Mouse (Mus musculus) lung, postnatal 36 days (tissue): ENCODE data around the gene Gp1bb.
A peak's percentile ranks its signal among the peaks of the same experiment; 100 is the strongest.

Experiments
- DNase-seq: peaks from one replicate; pipeline ENCODE4 v3.0.0; 2022; ENCODE audit warnings: mixed read lengths

Gp1bb gene

DNA sequence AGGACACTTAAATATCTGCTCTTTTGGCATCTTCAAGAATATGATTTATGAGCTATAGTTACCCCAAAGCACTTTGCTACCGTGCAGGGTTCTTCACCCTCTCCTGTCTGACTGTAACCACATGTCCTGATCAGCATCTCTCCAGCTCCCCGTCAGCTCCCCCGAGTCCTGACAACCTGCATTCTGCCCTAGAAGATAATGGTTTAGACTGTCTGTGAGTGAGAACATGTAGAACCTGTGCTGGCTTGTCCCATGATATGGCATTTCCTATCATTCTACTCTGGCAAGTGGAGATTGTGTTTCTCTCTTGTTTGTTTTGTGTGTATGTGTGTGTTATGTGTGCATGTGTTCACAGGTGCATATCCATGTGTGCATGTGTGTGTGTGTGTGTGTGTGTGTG lies 24.2 kb downstream of the Gp1bb start:
- no peak for DNase-seq

- no peak for DNase-seq
Measured at GRCm38 (mm10) chr16:18596255-18596654, 25.9 kb downstream of the Gp1bb start.

GRCm38 (mm10) chr16:18593930-18594329 lies 28.3 kb downstream of the Gp1bb start:
- DNase-seq = no peak

DNA sequence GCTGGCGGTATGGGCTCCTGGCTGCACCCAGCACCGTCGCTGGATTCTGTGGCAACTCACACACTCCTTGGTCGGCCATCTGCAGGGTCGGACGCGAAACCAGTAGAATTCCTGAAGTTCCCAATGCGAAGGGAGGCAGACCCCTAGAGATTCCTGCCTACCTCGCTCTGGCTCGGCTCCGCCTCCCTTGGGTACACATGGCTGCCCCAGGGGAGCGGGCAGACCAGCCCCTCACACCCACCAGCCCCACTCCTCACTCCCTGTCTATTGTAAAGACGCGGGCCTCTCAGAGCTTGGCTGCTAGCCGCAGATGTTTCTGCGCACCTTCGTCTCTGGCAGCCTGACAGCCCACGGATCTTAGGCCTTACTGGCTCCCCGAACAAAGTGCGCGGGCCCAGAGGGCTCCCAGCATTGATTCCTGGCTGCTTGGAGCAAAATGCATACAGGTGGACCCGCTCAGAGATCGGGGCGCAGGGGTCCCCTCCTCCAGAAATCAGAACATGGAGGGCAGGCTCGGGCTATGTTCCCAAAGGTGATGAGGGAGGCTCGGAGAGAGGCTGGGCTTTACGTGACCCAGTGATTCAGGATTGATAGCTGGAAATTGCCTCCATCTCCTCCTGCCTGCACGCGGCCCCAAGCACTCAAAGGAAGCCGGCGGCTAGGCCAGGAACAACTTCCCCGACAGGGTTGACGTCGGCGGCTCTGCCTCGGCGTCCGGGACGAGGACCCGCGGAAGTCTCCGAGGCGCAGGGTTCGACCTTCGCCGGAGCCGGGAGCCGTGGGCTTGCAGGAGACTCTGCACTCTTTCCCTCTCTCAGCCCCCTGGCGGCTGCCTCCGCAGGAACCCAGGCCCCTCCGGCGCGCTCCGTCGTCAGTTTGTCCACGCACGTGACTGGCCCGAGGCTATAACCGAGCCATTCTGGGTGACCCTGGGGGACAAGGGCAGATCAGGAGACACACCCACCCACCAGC lies 30.9 kb downstream of the Gp1bb start:
- DNase-seq = no peak

DNA sequence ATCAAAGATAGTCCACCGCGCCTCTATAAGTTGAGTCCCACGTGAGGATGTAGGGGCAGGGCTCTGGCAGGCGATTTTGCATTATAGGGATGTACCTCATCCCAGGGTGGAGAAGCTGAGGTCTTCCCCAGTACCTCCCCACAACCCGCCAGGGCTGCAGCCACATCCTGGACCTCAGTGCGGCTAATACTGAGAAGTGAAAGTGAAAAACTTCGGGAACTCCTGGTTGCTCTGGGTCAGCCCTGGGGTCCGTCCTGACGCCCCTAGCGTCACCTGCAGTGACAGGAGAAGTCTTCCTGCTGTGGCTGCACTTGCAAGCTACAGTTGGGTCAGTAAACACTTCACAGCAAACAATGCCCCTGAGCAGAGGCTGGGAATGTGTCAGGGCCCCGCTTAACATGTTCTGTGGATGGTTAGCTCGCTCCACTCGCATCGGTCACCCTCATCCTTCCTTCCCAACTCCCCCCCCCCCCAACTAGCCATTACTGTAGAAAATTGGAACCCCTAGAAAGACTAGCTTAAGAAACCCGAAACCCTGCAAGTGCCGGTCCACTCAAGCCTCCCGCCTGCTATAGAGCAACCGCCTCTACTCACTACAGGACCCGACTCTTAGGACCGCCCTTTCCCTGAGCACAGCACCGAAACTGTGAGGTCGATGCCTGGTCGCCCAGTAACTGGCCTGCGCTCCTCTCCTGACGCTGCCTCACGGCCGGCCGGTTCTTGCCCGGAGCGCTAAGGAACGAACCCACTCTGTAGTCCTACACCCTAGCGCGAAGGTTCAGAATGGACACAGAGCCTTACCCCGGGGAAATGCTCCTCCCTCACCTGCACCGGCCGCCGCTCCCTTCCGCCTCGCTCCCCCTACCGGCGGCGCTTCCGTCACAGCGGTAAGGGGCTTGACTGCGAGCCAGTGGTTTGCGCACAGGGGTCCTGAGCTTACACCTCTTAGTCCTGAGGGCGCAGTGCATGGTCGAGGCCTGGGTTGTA lies 32.1 kb downstream of the Gp1bb start, which contains the start of gene Tbx1:
TSS of gene Tbx1 (minus strand) at position 868 of the 987 bp plus-strand sequence.
- peak; percentile 44 for DNase-seq

GRCm38 (mm10) chr16:18589080-18589621 lies 33.1 kb downstream of the Gp1bb start:
- DNase-seq = no peak

- no peak for DNase-seq
Measured at GRCm38 (mm10) chr16:18588738-18589055, 33.5 kb downstream of the Gp1bb start.

- DNase-seq = no peak
Measured at GRCm38 (mm10) chr16:18587847-18588737, 34.1 kb downstream of the Gp1bb start.

DNA sequence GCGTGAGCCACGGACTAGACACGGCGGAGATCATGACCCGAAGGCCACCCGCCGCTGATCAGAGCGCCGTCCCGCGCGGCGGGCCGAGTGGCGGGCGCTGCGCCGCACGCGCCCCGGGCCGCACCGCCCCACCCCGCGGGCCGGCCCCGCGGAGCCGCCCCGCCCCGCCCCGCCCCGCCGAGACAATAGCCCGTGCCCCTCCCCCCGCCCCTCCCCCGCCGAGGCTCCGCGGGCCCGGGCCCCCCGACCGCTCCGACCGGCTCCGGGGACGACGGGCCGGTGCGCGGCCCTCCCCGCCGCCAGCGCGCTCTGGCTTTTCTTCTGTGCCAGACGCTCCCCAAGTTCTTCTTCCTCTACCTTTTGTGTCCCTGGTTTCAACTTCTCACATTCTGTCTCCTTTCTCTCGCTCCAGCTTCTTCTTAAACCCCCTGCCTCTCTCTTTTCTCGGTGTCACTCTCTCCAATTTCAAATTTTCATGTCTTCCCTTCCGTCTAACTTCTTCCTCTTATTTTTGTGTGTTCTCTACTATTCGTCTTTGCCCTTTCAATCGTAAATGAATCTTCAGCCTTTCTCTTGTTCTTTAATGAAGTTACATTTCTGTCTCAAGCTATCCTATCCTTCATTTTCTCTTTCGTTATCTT lies 35.2 kb downstream of the Gp1bb start:
- no peak for DNase-seq

GRCm38 (mm10) chr16:18586076-18586905 lies 35.9 kb downstream of the Gp1bb start:
- no peak for DNase-seq

DNA sequence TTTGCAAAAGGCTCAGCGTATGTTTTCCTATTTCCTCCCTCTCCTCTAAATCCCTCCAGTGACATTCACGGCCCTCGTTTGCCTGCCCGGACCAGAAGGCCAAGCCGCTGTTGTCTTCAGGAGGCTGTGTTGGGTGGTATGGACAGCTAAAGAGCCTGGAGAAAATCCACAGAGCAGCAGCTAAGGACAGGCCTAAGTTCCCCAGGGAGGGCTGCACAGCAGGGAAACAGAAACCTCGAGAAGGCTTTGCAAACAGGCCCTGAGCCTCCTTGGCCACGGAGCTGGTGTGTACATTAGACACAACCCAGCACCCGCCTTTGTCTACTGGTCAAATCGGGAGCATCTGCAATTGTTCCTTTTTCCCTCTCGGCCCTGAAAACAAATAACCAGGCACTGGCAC lies 36.5 kb downstream of the Gp1bb start:
- no peak for DNase-seq

- no peak for DNase-seq
Measured at GRCm38 (mm10) chr16:18584901-18585510, 37.2 kb downstream of the Gp1bb start.

DNA sequence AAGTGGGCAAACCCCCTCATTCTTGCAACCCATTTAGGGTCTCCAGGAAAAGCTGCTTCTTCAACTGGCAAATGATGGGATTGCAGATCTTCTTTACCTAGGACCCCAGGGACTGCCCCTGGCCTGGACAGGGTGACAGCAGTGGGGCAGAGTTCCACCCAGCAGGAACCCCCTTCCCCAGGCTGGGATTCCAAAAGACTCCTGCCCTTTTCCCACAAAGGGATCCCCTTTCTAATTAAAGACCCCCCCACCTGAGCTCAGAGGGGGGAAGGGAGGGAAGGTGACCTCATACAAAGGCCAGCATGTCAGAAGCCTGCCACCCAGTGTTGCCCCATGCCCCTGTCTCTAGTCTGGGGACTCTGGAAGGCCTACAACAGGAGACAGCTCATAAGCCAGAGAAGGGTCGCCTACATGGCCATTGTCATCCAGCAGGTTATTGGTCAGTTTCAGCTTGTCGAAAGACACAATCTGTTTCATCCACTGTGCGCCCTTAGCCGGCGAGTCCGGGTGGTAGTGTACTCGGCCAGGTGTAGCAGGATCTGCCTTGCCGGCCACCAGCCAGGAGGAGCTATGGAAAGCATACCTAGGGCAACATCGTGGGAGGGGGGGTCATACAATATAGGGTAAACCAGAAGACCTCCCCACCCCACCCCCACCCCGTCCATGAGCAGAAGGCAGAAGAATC lies 38.4 kb downstream of the Gp1bb start:
- no peak for DNase-seq

GRCm38 (mm10) chr16:18583169-18583568 lies 39.0 kb downstream of the Gp1bb start:
- no peak for DNase-seq

DNA sequence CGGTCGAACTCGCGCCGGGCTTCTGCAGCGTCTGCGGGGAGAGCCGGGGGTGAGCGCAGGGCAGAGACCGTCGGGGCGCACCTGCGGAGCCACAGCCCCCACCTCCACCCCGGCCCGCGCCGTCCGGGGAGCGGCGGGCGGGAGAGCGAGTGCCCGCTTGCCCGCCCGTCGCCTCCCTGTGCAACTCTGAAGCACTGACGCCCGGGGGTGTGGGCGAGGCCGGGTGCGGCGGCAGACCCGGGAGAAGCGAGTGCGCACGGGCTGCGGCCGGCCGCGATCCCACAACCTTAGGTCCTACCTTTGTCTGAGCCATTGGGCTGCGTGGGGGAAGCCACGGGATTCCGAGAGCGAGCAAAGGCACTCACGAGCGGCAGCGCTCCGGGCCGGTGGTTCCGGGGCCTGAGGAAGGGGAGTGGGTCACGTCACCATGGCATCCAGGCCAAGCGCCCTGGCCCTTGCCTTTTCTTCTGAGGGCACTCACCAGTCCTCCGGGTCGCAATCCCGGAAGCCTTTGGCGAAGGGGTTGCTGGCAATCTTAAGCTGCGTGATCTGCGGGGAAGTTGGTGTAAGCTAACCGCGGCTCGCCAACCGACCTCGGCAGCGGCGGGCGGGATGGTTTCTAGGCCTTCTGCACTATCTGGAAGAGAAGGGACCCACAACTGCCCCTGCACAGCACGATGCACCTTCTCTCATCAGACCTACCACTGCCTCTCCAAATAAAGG lies 39.6 kb downstream of the Gp1bb start:
- no peak for DNase-seq

- DNase-seq = no peak
Measured at GRCm38 (mm10) chr16:18581623-18582205, 40.5 kb downstream of the Gp1bb start.

GRCm38 (mm10) chr16:18581050-18581622 lies 41.1 kb downstream of the Gp1bb start:
- DNase-seq = no peak

- DNase-seq = no peak
Measured at GRCm38 (mm10) chr16:18580389-18580788, 41.8 kb downstream of the Gp1bb start.
